Mouse (Mus musculus): ENCODE measurements around the gene Rab27a.

DNA sequence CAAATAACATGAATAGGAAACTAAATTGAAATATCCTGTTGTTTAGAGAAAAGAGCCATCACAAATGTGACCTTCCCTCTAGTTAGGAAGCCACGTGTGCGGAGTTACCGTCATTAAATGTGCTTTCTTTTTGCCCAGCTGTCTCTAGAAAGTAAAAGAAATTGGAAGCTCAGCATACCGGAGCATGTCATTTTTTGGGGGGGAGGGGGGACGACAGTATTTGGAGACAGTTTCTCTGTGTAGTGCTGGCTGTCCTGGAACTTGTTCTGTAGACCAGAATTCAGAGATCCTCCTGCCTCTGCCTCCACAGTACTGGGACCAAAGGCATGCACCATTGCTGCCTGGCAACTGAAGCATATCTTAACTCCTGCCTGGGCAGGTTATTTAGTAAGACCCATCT, 56.9 kb downstream of the Rab27a start, which contains the start of gene Khdc3:
- no peak for TF ChIP-seq ZC3H11A (IDR thresholded peaks at IDR 0.05; ENCODE audit: borderline replicate concordance, low read depth, low read length)
- no peak for TF ChIP-seq ZNF384 (IDR thresholded peaks at IDR 0.05; ENCODE audit: low read depth, low read length)

Measured in ES-E14 (cell line).